Mouse (Mus musculus): ENCODE measurements around the gene Efcab8.

The Efcab8 gene

GRCm38 (mm10) chr2:153779394-153779981, at the start of gene Efcab8:
Efcab8 (plus strand) TSS chr2:153779931.
- DNase-seq (ENCODE audit: extremely low read depth, low read depth): peak; percentile 42

DNA sequence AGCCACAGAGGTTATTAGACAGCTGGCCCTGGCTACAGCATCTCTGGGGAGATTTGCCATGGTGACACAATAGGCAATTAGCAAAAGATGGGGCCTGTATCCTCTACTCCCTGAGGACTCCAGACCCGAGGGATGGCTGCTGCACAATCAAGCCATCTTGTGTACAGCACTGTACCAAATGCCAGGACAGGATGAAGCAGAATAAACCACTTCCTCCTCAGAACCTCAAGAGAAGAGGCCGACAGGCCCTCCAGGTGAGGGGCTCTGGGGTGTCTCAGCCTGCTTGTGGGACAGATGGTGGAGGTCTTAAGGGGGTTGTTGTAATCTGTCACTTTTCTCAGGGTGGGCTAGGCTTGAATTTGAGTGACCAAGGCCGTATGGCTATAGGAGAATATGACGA, 45.7 kb upstream of the Efcab8 start:
- DNase-seq (ENCODE audit: extremely low read depth, low read depth): no peak

DNA sequence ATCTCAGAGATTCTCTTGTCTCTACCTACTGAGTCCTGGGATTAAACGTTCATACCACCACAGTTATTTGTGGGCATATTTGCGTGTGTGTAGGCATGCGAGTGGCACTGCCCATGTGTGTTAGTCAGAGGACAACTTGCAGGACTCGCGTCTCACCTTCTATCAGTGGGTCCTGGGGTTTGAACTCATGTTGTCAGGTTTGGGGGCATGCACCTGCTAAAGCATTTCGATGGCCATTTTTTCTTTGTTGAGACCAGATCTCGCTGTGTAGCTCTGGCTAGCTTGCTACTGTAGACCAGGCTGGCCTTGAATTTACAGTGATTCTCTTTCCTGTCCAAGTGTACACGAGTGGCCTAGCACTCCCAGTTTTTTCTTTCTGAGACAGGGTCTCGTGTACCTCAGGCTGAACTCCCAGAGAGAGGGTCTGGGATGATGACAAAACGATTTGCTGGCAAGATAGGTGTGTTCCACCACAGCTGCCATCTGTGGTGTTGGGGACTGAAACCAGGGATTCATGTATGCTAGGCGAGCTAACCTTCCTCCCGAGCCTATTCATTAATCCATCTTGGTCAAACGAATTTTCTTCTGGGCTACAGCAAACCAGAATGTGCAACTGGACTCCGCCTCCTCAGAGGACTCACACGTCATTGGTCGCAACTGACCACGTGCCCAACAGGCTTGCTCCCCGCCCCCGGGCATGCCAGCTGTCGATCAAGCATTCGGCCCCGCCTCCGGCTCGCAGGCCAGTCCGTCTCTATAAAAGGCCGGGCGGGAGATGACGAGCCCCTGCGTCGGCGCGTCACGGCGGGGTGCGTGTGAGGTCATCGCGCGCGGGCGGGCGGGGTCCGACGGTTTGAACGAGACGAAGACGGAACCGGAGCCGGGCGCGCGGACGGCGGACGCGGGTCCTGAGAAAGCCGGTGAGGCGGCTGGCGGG, 39.0 kb upstream of the Efcab8 start, which contains the start of gene Mapre1:
TSS of gene Mapre1 (plus strand) at position 775 of the 937 bp plus-strand sequence.
- DNase-seq (ENCODE audit: extremely low read depth, low read depth): peak; percentile 92

DNA sequence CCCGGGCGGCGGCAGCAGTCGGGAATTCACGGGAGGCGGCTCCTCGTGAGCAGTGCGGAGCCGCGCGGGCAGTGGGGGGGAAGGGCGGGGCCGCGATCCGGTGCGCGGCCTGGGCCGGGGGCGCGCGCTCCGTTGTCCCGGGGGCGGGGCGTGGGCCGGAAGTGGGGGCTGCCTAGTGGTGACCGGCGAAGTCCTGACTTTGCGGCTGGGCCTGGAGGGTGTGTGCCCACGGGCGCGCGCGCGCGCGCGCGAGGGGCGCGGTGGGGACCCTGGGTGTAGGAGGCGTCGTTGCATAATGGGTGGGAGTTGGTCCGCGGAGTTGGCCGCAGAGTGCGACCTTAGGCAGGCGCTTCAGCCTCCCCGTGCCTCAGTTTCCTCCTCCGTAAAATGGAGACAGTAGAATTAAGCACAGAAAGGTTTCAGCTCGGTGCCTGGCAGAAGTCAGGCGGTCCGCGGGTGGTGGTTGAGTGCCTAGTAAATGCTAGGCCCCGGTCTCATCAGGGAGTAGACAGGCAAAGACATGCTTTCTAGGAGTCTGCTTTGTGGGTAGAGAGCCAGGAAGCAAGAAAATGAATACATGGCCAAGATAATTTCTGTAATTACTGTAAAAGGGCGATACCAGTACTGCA, 38.2 kb upstream of the Efcab8 start:
- DNase-seq (ENCODE audit: extremely low read depth, low read depth): peak; percentile 34

DNA sequence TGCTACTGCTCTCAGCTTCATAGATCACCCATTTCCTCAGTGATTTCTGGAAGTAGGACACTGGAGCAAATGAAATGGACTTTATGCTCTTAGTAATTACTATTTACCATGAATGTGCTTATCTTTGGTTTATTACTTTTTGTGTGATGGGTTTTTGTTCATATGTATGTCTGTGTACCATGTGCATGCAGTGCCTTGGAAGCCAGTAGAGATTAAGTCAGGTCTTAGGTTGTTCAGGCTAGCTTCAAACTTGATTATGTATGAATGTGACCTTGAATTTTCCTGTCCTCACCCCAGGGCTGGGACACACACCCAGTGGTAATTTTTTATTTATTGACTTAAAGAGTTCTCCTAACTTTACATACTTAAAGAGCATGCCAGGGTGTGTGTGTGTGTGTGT, 31.7 kb upstream of the Efcab8 start:
- no peak for DNase-seq (ENCODE audit: extremely low read depth, low read depth)

DNA sequence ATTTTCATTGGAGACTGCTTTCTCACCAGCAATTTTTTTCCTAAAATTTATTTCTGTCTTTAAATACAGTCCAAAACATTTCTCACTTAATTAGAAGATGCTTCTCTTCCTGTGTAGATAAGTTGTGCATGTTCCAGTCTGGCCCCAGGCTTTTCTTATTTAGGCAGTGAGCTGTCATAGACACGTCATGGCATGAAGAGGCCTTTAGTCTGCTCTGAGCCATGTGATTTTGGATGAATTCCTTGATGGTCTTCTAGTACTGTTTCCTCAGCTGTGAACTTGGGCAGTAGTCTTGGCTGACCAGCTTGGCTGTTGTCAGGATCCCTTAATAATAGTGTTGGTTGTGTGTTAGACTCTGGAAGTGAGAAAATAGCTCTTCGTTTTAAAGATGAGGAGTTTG, 29.4 kb upstream of the Efcab8 start:
- DNase-seq (ENCODE audit: extremely low read depth, low read depth): no peak

DNA sequence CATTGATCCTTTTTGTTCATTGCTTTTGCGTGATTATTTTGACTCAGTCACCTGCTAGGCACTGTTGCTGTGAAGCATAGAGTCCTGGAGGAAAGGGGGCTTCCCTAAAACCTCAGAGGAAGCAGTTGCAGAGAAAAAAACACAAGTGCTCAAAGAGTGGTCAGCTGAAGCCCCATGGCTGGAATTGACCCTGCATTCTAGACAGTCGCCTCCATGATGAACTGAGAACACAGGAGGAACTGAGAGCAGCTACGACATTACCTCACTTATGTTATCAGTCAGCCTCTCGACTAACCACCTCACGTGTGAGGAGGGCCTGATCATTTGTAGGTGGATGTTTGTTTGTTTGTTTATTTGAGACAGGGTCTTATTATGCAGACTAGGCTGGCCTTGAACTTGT, 17.6 kb upstream of the Efcab8 start:
- no peak for DNase-seq (ENCODE audit: extremely low read depth, low read depth)

DNA sequence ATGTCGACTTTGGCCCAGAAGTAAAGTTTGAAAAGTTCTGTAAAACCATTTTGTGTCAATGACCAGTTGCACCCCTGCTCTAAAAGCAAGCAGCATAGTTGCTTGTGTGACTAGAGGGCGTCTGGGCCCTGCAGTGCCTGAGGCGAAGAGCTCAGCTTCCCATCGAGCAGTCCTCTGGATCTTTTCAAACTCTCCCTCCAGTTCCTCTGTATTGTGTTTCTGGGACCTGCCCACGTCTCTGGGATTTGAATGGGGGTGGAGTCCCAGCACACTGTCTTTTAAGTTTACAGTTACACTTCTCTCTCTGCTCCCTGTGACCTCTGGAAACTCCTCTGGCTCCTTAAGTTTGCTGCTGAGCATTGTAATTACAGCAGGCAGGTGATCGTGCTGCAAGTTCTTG, 12.2 kb upstream of the Efcab8 start:
- no peak for DNase-seq (ENCODE audit: extremely low read depth, low read depth)

DNA sequence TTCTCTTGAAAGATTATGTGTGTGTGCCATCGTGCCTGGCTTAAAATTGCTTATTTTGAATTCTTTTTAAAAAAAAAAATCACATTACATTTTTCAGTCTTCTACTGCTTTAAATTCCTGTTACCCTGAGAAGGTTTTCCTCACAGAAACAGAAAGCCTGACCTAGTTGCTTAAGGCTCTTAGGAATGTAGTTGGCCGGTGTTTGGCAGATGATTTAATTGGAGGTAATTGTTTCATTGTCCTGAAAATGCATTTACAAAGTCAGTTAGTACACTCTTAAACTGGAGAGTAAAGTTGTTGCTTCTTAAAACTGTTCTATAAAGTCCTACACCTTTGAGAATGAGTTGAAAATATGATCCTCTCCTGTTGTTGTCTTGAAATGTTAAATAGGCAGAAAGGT, 10.8 kb upstream of the Efcab8 start:
- no peak for DNase-seq (ENCODE audit: extremely low read depth, low read depth)

- DNase-seq (ENCODE audit: extremely low read depth, low read depth): no peak
These were observed 6.8 kb upstream of the Efcab8 start for GRCm38 (mm10) chr2:153772950-153773349.

DNA sequence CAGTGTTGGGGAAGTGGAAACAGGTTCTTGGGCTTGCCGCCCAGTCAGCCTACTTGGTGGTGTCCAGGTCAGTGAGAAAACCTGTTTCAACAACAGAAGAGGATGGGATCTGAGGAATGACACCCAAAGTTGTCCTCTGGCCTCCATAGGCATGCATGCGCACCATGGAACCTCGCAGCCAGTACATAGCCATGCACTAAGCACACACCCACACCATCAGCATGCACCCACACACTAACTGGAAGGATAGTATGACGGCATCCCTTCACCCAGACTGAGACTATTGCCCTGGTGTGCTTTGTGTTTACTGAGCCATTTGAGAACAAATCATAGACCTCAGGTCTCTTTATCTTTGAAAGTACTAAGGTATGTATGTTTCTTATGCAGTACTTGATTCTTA, 4.3 kb upstream of the Efcab8 start:
- DNase-seq (ENCODE audit: extremely low read depth, low read depth): no peak

GRCm38 (mm10) chr2:153778638-153779362, 931 bp upstream of the Efcab8 start:
- DNase-seq (ENCODE audit: extremely low read depth, low read depth): peak; percentile 58

GRCm38 (mm10) chr2:153781181-153781580, 1.4 kb downstream of the Efcab8 start:
- DNase-seq (ENCODE audit: extremely low read depth, low read depth): no peak

DNA sequence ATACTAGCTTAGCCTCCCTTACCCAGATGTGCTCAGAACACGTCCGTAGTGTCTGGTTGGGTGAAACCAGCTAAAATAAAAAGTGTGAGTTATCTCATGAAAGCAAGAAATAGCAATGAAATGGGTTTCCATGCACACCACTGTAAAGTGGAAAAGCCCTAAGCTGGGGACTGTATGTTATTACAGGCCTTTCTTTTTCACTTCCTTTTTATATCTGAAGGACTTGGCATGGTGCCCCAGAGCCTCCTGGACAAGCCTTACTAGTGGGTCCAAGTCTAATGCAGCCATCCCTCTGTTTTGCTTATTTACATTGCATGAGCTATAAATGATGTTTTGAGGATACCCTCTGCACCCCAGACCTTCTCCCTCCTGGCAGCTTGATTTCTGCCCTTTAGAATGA, 4.9 kb downstream of the Efcab8 start:
- DNase-seq (ENCODE audit: extremely low read depth, low read depth): peak; percentile 39

GRCm38 (mm10) chr2:153793366-153793765, 13.6 kb downstream of the Efcab8 start:
- no peak for DNase-seq (ENCODE audit: extremely low read depth, low read depth)

GRCm38 (mm10) chr2:153795090-153795489, 15.4 kb downstream of the Efcab8 start:
- DNase-seq (ENCODE audit: extremely low read depth, low read depth): no peak

- DNase-seq (ENCODE audit: extremely low read depth, low read depth): peak; percentile 24
These were observed 27.7 kb downstream of the Efcab8 start for GRCm38 (mm10) chr2:153807464-153807863.

- no peak for DNase-seq (ENCODE audit: extremely low read depth, low read depth)
These were observed 28.4 kb downstream of the Efcab8 start for GRCm38 (mm10) chr2:153808146-153808545.

- DNase-seq (ENCODE audit: extremely low read depth, low read depth): no peak
These were observed 29.1 kb downstream of the Efcab8 start for GRCm38 (mm10) chr2:153808841-153809240.

GRCm38 (mm10) chr2:153809921-153810320, 30.2 kb downstream of the Efcab8 start:
- no peak for DNase-seq (ENCODE audit: extremely low read depth, low read depth)

DNA sequence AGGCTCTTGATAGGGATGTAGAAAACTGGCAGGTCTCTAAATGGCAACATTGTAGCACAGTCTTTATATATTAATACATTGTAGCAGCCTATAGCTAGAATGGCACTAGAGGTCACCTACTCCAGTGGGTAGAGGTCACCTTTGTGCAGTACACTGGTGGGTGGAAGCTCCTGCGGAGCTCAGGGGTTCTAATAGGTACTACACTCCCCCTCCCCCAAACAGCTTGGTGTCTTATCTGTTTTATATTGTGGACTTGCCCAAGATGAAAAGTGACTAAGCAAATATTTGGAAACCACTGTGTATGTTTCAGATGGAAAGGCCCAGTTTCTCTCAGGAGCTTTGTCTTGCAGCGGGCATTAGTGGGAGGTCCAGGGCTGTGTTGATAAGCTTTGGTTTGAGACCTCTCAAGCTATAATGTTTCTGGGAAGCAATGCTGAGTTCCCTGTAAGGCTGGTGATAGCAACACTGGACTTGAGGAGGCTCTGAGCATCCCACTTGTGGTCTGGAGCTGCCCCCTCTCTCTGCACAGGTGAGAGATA, 42.3 kb downstream of the Efcab8 start:
- no peak for DNase-seq (ENCODE audit: extremely low read depth, low read depth)
